Mouse (Mus musculus) kidney, adult 2 months (tissue): ENCODE results near the gene Maml3. TPM values are rescaled to one million over a fixed set of nuclear protein-coding genes. Genes with fewer than 3 reads are reported as not detected.

Experiments
- DNase-seq: peaks from one replicate; pipeline ENCODE4 v3.0.0; 2021
- H3K27ac ChIP-seq: fragments of 200-500 bp; 2 replicates; pipeline ENCODE4 v1.5.1; 2012; ENCODE audit warnings: low read depth, low read length, control low read depth, inconsistent platforms; ENCODE audit not compliant: insufficient read depth
- H3K27me3 ChIP-seq: fragments of 200-500 bp; replicated peaks from 2 replicates; pipeline ENCODE4 v1.6.1; 2012; ENCODE audit warnings: mild to moderate bottlenecking, moderate library complexity, low read length, inconsistent platforms; ENCODE audit not compliant: control insufficient read depth, insufficient read depth
- H3K36me3 ChIP-seq: fragments of 200-500 bp; 2 replicates; pipeline ENCODE4 v1.6.1; 2012; ENCODE audit warnings: mild to moderate bottlenecking, moderate library complexity, low read length, inconsistent platforms; ENCODE audit not compliant: control insufficient read depth, insufficient read depth
- H3K4me1 ChIP-seq: fragments of 200-500 bp; 2 replicates; pipeline ENCODE4 v1.6.1; 2011; ENCODE audit warnings: low read length; ENCODE audit not compliant: control insufficient read depth, insufficient read depth
- H3K4me3 ChIP-seq: fragments of 200-500 bp; 2 replicates; pipeline ENCODE4 v1.5.1; 2011; ENCODE audit warnings: mild to moderate bottlenecking, low read depth, low read length, control low read depth; ENCODE audit not compliant: insufficient read depth
- CTCF ChIP-seq: fragments of 200-500 bp; conservative IDR thresholded peaks from 2 replicates; pipeline ENCODE4 v1.5.1; 2011; ENCODE audit warnings: low read depth, mild to moderate bottlenecking, control low read depth, low read length, moderate library complexity, mixed read lengths; ENCODE audit not compliant: insufficient read depth, insufficient read length
- POLR2A ChIP-seq: fragments of 200-500 bp; IDR thresholded peaks from one replicate; pipeline ENCODE4 v1.6.1; 2011; ENCODE audit warnings: low read depth, low read length, control low read depth
- WGBS: fragments of 180-500 bp; shearing (Covaris S2); methylation state at CpG from one replicate; pipeline ENCODE4 v1.1.7; 2018; 5-methylcytosine and 5-hydroxymethylcytosine counted together
- polyA plus RNA-seq: library from polyadenylated mRNA; depleted of rRNA; stranded (reverse); fragments of >200 nt; gene quantifications from 2 replicates; pipeline ENCODE4 v1.2.3, GENCODE M21; 2012

Maml3 gene
- polyA plus RNA-seq, 1 experiment: 3.6 TPM

DNA sequence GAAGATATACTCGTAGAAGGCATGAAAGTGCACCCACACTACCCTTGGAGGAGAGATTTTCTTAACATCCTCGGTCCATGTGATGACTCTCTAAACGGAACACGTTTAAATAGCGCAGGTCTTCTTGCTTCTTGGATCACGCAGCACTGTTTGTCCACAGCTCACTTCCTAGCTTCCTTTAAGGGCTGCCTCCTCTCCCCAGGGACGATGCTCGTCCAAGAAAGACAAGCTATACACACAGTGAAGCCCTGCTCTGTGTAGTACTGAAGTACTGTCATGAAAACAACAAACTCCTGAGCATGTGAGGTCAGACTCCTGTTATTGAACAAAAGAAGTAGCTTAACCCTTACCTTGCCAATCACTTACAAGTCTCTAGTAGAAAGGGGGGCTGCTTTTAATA is 192.7 kb downstream of the Maml3 start:
- WGBS: 54% methylated on average over 8 of the region's 8 CpGs
- Histone ChIP-seq H3K4me1 (peaks cover 12% of the 10 kb centered on the region; the same call in 1 of the 2 replicates), H3K4me3 (no peak overlapping the region), H3K27me3 (no peaks in the 10 kb centered on the region), H3K27ac (no peak overlapping the region), H3K36me3 (no peaks in the 10 kb centered on the region)
- peak; percentile 47 for DNase-seq
- TF ChIP-seq CTCF (no peak), POLR2A (no peak)

DNA sequence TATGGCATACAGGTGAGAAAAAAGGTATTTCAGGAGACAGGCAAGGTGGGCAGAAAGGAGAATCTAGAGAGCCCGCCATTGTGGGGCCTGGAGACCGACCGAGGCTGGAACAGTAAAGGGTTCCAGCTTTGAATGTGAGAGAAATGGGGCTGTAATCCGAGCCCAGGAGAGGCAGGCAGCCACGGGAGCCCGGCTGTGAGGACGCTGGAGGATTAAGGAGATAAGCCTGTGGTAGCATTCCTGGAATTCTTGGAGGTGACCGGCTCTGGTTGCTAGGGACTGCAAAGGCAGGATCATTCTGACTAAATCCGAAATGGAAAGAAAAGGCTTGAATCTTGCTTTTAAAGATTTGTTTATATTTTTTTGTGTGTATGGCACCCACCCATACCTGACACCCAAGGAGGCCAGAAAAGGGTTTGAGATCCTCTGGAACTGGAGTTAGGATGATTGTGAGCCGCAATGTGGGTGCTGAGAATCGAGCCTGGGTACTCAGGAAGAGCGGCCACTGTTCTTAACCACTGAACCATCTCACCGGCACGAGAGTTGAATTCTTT is 196.4 kb downstream of the Maml3 start:
- no peaks in the 10 kb centered on the region for H3K36me3 ChIP-seq
- 42% methylated on average over 14 of the region's 14 CpGs for WGBS
- H3K27me3 ChIP-seq: no peaks in the 10 kb centered on the region
- no peak overlapping the region for H3K27ac ChIP-seq
- TF ChIP-seq POLR2A (no peak), CTCF (no peak)
- no peaks in the 10 kb centered on the region for H3K4me1 ChIP-seq
- peak; percentile 38 for DNase-seq
- no peak overlapping the region for H3K4me3 ChIP-seq

GRCm38 (mm10) chr3:51907113-51907860 is 197.6 kb downstream of the Maml3 start:
- no peak for TF ChIP-seq POLR2A
- no peak for TF ChIP-seq CTCF
- no peak for DNase-seq
- Histone ChIP-seq H3K27ac (no peak overlapping the region), H3K36me3 (no peaks in the 10 kb centered on the region), H3K27me3 (no peaks in the 10 kb centered on the region), H3K4me1 (no peaks in the 10 kb centered on the region), H3K4me3 (no peak overlapping the region)
- WGBS: 82% methylated on average over 10 of the region's 10 CpGs

- H3K4me1 ChIP-seq: no peaks in the 10 kb centered on the region
- no peaks in the 10 kb centered on the region for H3K27me3 ChIP-seq
- 76% methylated on average over 9 of the region's 9 CpGs for WGBS
- H3K27ac ChIP-seq: no peak overlapping the region
- DNase-seq: no peak
- H3K36me3 ChIP-seq: no peaks in the 10 kb centered on the region
- TF ChIP-seq POLR2A (no peak), CTCF (no peak)
- H3K4me3 ChIP-seq: no peak overlapping the region
These were observed 199.0 kb downstream of the Maml3 start for GRCm38 (mm10) chr3:51905903-51906302.

DNA sequence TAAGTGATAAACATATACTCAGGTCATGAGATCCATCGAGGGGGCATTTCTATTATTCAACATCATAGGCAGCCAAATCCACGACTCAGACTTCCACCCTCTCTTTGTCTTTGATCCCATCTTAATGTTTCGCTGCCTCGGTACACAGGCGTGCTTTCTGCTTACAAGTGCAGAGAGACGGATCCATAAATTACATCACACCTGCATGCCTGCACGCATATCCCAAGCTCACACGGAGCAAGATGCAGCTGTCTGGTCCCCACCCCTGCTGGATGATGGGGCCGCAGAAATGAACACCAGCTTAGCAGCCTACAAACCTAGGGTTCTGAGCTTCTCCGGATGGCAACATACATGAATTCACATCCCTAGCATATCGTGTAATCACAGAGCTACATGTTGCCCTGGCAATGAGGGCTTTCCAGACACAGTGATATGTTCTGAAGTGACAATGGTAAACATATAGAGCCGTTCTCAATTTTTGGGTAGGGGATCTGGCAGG is 200.5 kb downstream of the Maml3 start:
- WGBS: 65% methylated on average over 12 of the region's 12 CpGs
- H3K4me3 ChIP-seq: no peak overlapping the region
- no peak for DNase-seq
- no peaks in the 10 kb centered on the region for H3K27me3 ChIP-seq
- H3K36me3 ChIP-seq: no peaks in the 10 kb centered on the region
- H3K27ac ChIP-seq: no peak overlapping the region
- TF ChIP-seq CTCF (no peak), POLR2A (no peak)
- no peaks in the 10 kb centered on the region for H3K4me1 ChIP-seq

GRCm38 (mm10) chr3:51901151-51901550 is 203.7 kb downstream of the Maml3 start:
- Histone ChIP-seq H3K36me3 (no peaks in the 10 kb centered on the region), H3K4me1 (no peaks in the 10 kb centered on the region), H3K27ac (no peak overlapping the region), H3K4me3 (no peak overlapping the region), H3K27me3 (no peaks in the 10 kb centered on the region; the same call in 1 of the 2 replicates)
- no peak for DNase-seq
- WGBS: 82% methylated on average over 2 of the region's 2 CpGs
- TF ChIP-seq POLR2A (no peak), CTCF (no peak)

- H3K27ac ChIP-seq: no peak overlapping the region
- 87% methylated on average over 8 of the region's 8 CpGs for WGBS
- no peaks in the 10 kb centered on the region for H3K4me1 ChIP-seq
- peak; percentile 38 for TF ChIP-seq CTCF
- no peak for TF ChIP-seq POLR2A
- no peaks in the 10 kb centered on the region; the same call in 1 of the 2 replicates for H3K27me3 ChIP-seq
- H3K36me3 ChIP-seq: no peaks in the 10 kb centered on the region
- no peak for DNase-seq
- no peak overlapping the region for H3K4me3 ChIP-seq
These were observed 210.4 kb downstream of the Maml3 start for GRCm38 (mm10) chr3:51894514-51894913.

DNA sequence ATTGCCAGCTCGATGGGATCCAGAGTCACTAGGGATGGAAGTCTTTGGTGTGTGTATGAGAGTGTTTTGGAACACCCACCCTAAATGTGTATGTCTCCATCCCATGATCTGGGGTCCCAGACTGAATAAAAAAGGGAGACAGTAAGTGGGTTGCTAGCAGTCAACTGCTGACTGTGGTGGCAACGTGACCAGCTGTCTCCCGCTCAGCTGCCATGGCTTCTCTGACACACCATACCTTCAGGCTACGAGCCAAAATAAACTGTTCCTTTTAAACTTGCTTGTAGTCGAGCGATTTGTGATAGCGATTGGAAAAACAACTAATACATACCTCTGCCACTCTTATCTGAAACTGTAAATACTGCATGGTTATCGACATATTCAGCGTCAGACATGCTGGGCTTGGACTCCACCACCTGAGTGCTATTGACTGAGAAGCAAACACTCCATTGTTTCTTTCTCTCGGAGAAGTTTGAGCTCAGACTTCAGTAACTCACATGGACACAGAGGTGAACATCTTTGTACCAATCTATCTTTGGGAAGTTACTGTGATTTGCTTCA is 213.2 kb downstream of the Maml3 start:
- no peak for DNase-seq

More for the DNA sequence above, 213.2 kb downstream of the Maml3 start:
- Histone ChIP-seq H3K27ac (no peak overlapping the region), H3K27me3 (no peaks in the 10 kb centered on the region), H3K4me1 (no peaks in the 10 kb centered on the region; the same call in 1 of the 2 replicates), H3K4me3 (no peak overlapping the region), H3K36me3 (no peaks in the 10 kb centered on the region)
- TF ChIP-seq POLR2A (no peak), CTCF (no peak)
- 84% methylated on average over 10 of the region's 10 CpGs for WGBS
